Mouse (Mus musculus): ENCODE measurements around the gene Gltpd2. TPM values are rescaled to one million over a fixed set of nuclear protein-coding genes. Genes with fewer than 3 reads are reported as not detected.

The Gltpd2 gene
- total RNA-seq (2023): not detected in 2 replicates

GRCm38 (mm10) chr11:70518923-70519322 is at the start of gene Gltpd2:
Gltpd2 (plus strand) TSS chr11:70519196.

DNA sequence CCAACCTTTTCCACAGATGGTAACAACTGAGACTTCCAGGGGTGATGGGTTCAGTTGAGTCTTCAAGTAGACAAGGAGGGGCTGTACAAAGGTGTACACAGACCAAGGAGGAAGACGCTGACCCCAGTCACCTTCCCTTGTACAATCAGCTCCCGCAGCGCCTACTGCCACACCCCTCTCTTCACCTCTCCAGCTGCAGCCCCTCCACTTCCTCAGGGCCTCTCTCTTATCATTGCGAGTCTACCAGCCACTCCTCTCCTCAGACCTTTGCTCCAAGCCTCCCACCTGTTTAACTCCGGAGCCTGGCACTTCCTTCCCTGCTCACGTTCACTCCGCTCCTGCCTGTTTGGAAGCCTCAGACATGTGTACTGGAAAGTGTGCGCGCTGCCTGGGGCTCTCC is 14.0 kb upstream of the Gltpd2 start, which contains the start of gene Tm4sf5:
Tm4sf5 (plus strand) TSS at position 275 of the 400 bp plus-strand sequence.

GRCm38 (mm10) chr11:70514288-70514687 is 4.7 kb upstream of the Gltpd2 start, which contains the start of gene Vmo1:
Vmo1 (minus strand) TSS chr11:70514616.

DNA sequence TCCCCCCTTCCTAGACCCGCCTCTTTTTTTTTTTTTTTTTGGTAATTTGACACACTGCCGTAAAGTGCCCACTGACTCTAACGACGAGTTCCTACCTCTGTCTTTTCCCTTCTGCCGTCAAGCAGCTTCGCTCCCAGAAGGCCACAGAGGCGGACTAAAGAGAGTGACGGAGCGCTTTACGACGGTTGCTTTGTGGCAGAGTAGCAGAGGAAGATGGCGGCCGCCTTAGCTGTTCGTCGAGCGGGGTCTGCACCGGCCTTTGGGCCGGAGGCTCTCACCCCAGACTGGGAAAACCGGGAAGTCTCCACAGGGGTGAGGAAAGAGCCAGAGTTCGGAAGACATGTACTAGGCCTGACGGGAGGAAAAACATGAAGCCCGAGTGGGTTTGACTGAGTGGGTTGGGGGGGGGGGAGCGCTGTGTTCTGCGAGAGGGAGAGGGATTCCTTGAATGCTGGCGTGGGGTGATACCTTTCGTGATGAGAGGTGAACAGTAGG is 6.2 kb downstream of the Gltpd2 start, which contains the start of gene Psmb6:
Psmb6 (plus strand) TSS at position 184 of the 495 bp plus-strand sequence.

GRCm38 (mm10) chr11:70532839-70533238 is 13.8 kb downstream of the Gltpd2 start, which contains the start of gene Gm40193:
Gm40193 (minus strand) TSS chr11:70532939.

GRCm38 (mm10) chr11:70539877-70540587 is 21.0 kb downstream of the Gltpd2 start, which contains the start of gene Pld2:
Pld2 (plus strand) TSS chr11:70540064.

GRCm38 (mm10) chr11:70562287-70562994 is 43.4 kb downstream of the Gltpd2 start, which contains the start of gene Mink1:
Mink1 (plus strand) TSS chr11:70562881.

Other genes with a start within 250 kb of the Gltpd2 start
- not detected in 2 replicates for gene Alox12e, start 196.6 kb upstream of the Gltpd2 start, total RNA-seq (2023)
- gene Alox15, start 167.2 kb upstream of the Gltpd2 start, total RNA-seq (2023): 1.2 and 3.1 TPM in 2 replicates
- gene Pelp1, start 109.2 kb upstream of the Gltpd2 start, total RNA-seq (2023): 12.0 and 22.1 TPM in 2 replicates
- gene Arrb2, start 86.6 kb upstream of the Gltpd2 start, total RNA-seq (2023): 950 and 1,080 TPM in 2 replicates
- 24.7 and 31.8 TPM in 2 replicates for gene Med11, start 67.3 kb upstream of the Gltpd2 start, total RNA-seq (2023)
- 0.61 and 0.66 TPM in 2 replicates for gene Zmynd15, start 59.8 kb upstream of the Gltpd2 start, total RNA-seq (2023)
- 2.9 and 7.3 TPM in 2 replicates for gene Cxcl16, start 59.2 kb upstream of the Gltpd2 start, total RNA-seq (2023)
- not detected in 2 replicates for gene Tm4sf5, start 14.0 kb upstream of the Gltpd2 start, total RNA-seq (2023)
- gene Vmo1, start 4.6 kb upstream of the Gltpd2 start, total RNA-seq (2023): not detected in 2 replicates
- gene Psmb6, start 6.2 kb downstream of the Gltpd2 start, total RNA-seq (2023): 85.9 and 94.4 TPM in 2 replicates
- not detected in 2 replicates for gene Gm40193, start 13.7 kb downstream of the Gltpd2 start, total RNA-seq (2023)
- gene Pld2, start 20.9 kb downstream of the Gltpd2 start, total RNA-seq (2023): 2.0 and 3.3 TPM in 2 replicates
- gene Mink1, start 43.7 kb downstream of the Gltpd2 start, total RNA-seq (2023): 14.2 and 21.9 TPM in 2 replicates
- gene 4930544D05Rik, start 96.7 kb downstream of the Gltpd2 start, total RNA-seq (2023): not detected in 2 replicates
- 1.0 TPM in 1 of 2 replicates, not detected in the other for gene Chrne, start 100.0 kb downstream of the Gltpd2 start, total RNA-seq (2023)
- 0.18 and 0.73 TPM in 2 replicates for gene Gp1ba, start 119.9 kb downstream of the Gltpd2 start, total RNA-seq (2023)
- 139 and 152 TPM in 2 replicates for gene Rnf167, start 128.0 kb downstream of the Gltpd2 start, total RNA-seq (2023)
- gene Slc25a11, start 128.3 kb downstream of the Gltpd2 start, total RNA-seq (2023): 80.8 and 90.9 TPM in 2 replicates
- 1,990 and 2,032 TPM in 2 replicates for gene Pfn1, start 135.4 kb downstream of the Gltpd2 start, total RNA-seq (2023)
- 4.2 and 6.6 TPM in 2 replicates for gene Eno3, start 138.0 kb downstream of the Gltpd2 start, total RNA-seq (2023)
- gene Spag7, start 150.2 kb downstream of the Gltpd2 start, total RNA-seq (2023): 36.7 and 37.4 TPM in 2 replicates
- 55.4 and 60.4 TPM in 2 replicates for gene Camta2, start 168.9 kb downstream of the Gltpd2 start, total RNA-seq (2023)
- gene Inca1, start 181.0 kb downstream of the Gltpd2 start, total RNA-seq (2023): not detected in 2 replicates
- gene Kif1c, start 181.4 kb downstream of the Gltpd2 start, total RNA-seq (2023): 30.8 and 43.4 TPM in 2 replicates
- 0.25 and 0.28 TPM in 2 replicates for gene Zfp3, start 245.0 kb downstream of the Gltpd2 start, total RNA-seq (2023)

All from neutrophil, adult 65 days (primary cell).